7 mouse cellular contexts compared by ENCODE assay signal in genomic region chr11:31766296-31766695, GRCm38 (mm10).
"Had no signal": no experiment of that assay in that cellular context is flagged by ENCODE, and none has a peak within 500 bp of the region (broad histone marks: within the 10 kb centered on the region; RNA-seq: fewer than 3 reads in every experiment).

No protein-coding gene starts in this region.

- DNase-seq: layer of hippocampus, adult 9-11 months; layer of hippocampus, postnatal 36 days; lung, embryonic 14.5 days; lung, postnatal 10 days; lung, postnatal 4 days; right cerebral cortex, postnatal 14 days; thymus, postnatal 36 days had no signal
